In the genomic region with DNA sequence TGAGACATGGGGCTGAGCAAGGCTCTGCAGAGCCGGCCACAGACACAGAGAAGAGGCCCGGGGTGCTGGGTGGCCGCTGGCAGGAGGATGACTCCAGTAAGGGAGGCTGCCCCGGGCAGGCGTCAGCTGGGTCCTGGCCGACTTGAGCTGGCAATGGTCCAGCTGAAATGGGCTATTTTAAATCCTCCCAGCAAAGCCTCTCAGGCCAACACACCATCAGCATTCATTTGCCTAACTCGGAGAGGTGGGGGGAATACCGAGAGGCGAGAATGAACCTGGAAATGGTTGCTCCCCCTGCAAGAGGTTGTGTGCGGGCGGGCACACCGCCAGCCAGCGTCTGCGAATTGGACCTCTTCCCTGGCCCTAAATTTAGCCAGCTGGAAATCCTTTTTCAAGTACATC, we compare ENCODE assay signal across 9 mouse cellular contexts. TPM values are rescaled to one million over a fixed set of nuclear protein-coding genes. Genes with fewer than 3 reads are reported as not detected.
A peak's percentile ranks its signal among the peaks of the same experiment; 100 is the strongest.
DNase-seq lines count a peak whose midpoint lies in the region; ATAC-seq and TF ChIP-seq lines count a peak whose summit lies in the region.
"Had no signal": no experiment of that assay in that cellular context is flagged by ENCODE, and none has a peak within 500 bp of the region (broad histone marks: within the 10 kb centered on the region; RNA-seq: fewer than 3 reads in every experiment).

No protein-coding gene starts in this region.

- DNase-seq in kidney, postnatal 10 days: peak; percentile 22
- peak; percentile 90 to 91 for DNase-seq in cerebellum, postnatal 25 days
- peak; percentile 47 for DNase-seq in heart, adult 8-10 months (ENCODE audit: low spot score)
- DNase-seq in layer of hippocampus, postnatal 25 days (ENCODE audit: extremely low spot score in 1 of 2, low spot score in 1 of 2): peak; percentile 51 to 62
- DNase-seq in thymus, postnatal 10 days (ENCODE audit: low spot score in 2 of 2): no peak
- no peak for DNase-seq in liver, postnatal 0 days

- no peak overlapping the region for H3K27ac ChIP-seq in kidney, embryonic 16.5 days (ENCODE audit: low read length)
- peak overlapping the region; percentile 69 for H3K27ac ChIP-seq in neural tube, embryonic 14.5 days (ENCODE audit: low read depth, low read length)
- no peak overlapping the region for H3K27ac ChIP-seq in liver, postnatal 0 days (ENCODE audit: low read depth)

- no peaks in the 10 kb centered on the region for H3K9me3 ChIP-seq in kidney, embryonic 16.5 days (ENCODE audit: low read length)
- no peaks in the 10 kb centered on the region for H3K9me3 ChIP-seq in neural tube, embryonic 14.5 days (ENCODE audit: control insufficient read depth, low read length)
- H3K9me3 ChIP-seq in liver, postnatal 0 days (ENCODE audit: low read length): no peaks in the 10 kb centered on the region

- H3K4me2 ChIP-seq in kidney, embryonic 16.5 days (replicated peaks; ENCODE audit: low read depth, low read length): no peak overlapping the region
- no peak overlapping the region for H3K4me2 ChIP-seq in neural tube, embryonic 14.5 days (ENCODE audit: low read depth, low read length)
- no peak overlapping the region for H3K4me2 ChIP-seq in liver, postnatal 0 days (ENCODE audit: low read depth, low read length)

- TF ChIP-seq EP300 in liver, postnatal 0 days (IDR thresholded peaks at IDR 0.05; ENCODE audit: low read depth): no peak

- no peaks in the 10 kb centered on the region for H3K4me1 ChIP-seq in kidney, embryonic 16.5 days (ENCODE audit: insufficient read depth, low read length)
- peaks cover 22% of the 10 kb centered on the region; the same call in 1 of the 2 replicates for H3K4me1 ChIP-seq in neural tube, embryonic 14.5 days (ENCODE audit: control insufficient read depth, insufficient read depth, low read length)
- H3K4me1 ChIP-seq in liver, postnatal 0 days (ENCODE audit: insufficient read depth): no peaks in the 10 kb centered on the region

- 61% methylated on average over 14 of the region's 14 CpGs for WGBS in kidney, embryonic 16.5 days
- 22% methylated on average over 14 of the region's 14 CpGs for WGBS in neural tube, embryonic 14.5 days
- WGBS in liver, postnatal 0 days (ENCODE audit: insufficient replicate concordance): 71% methylated on average over 14 of the region's 14 CpGs

- no peaks in the 10 kb centered on the region for H3K27me3 ChIP-seq in kidney, embryonic 16.5 days (ENCODE audit: insufficient read depth, low read length)
- no peaks in the 10 kb centered on the region for H3K27me3 ChIP-seq in neural tube, embryonic 14.5 days (ENCODE audit: control insufficient read depth, insufficient read depth, low read length)
- no peaks in the 10 kb centered on the region for H3K27me3 ChIP-seq in liver, postnatal 0 days (ENCODE audit: insufficient read depth, low read length)

- H3K9ac ChIP-seq in kidney, embryonic 16.5 days (replicated peaks; ENCODE audit: low read length): no peak overlapping the region
- peak overlapping the region; percentile 0; the same call in 1 of the 2 replicates for H3K9ac ChIP-seq in neural tube, embryonic 14.5 days (replicated peaks; ENCODE audit: low read depth, low read length)
- no peak overlapping the region for H3K9ac ChIP-seq in liver, postnatal 0 days (replicated peaks)

- H3K36me3 ChIP-seq in kidney, embryonic 16.5 days (ENCODE audit: insufficient read depth, low read length): no peaks in the 10 kb centered on the region
- H3K36me3 ChIP-seq in neural tube, embryonic 14.5 days (ENCODE audit: control insufficient read depth, insufficient read depth, low read length): no peaks in the 10 kb centered on the region
- H3K36me3 ChIP-seq in liver, postnatal 0 days (replicated peaks; ENCODE audit: insufficient read depth, low read length): no peaks in the 10 kb centered on the region

- H3K4me3 ChIP-seq in kidney, embryonic 16.5 days (ENCODE audit: low read length): no peak overlapping the region
- no peak overlapping the region for H3K4me3 ChIP-seq in neural tube, embryonic 14.5 days (ENCODE audit: low read depth, low read length)
- no peak overlapping the region for H3K4me3 ChIP-seq in liver, postnatal 0 days (ENCODE audit: low read depth, low read length)

- ATAC-seq in kidney, embryonic 16.5 days (ENCODE audit: low FRiP score, low TSS enrichment): no peak
- peak; percentile 75 for ATAC-seq in neural tube, embryonic 14.5 days (ENCODE audit: low read depth)
- no peak for ATAC-seq in liver, postnatal 0 days

- TF ChIP-seq CTCF in liver, postnatal 0 days (IDR thresholded peaks at IDR 0.05; ENCODE audit: low read depth): no peak

RNA-seq across cellular contexts. Expression of a gene that starts 30.9 kb away (rescaled TPM):
- not detected in 2 replicates for polyA plus RNA-seq in kidney, embryonic 16.5 days (2015; fragmentation: Nextera tagmentation; extraction: Ambion mirVana)
- not detected for total RNA-seq in heart, adult 8-10 months (2022)
- not detected for total RNA-seq in layer of hippocampus, postnatal 25 days (2021)
- polyA plus RNA-seq in neural tube, embryonic 14.5 days (2014; fragmentation: Nextera tagmentation; extraction: Ambion mirVana): not detected in 2 replicates
- not detected in 2 replicates for polyA plus RNA-seq in liver, postnatal 0 days (2015; fragmentation: Nextera tagmentation; extraction: Ambion mirVana)
- total RNA-seq: CH12.LX had no signal

RNA-seq across cellular contexts. Expression of a gene that starts 45.7 kb away (rescaled TPM):
- 0.63 and 1.0 TPM in 2 replicates for polyA plus RNA-seq in kidney, embryonic 16.5 days (2015; fragmentation: Nextera tagmentation; extraction: Ambion mirVana)
- under 1 TPM in 3 of 4 experiments, not detected in 1; 0.14 to 0.19 (median 0.16) TPM for total RNA-seq in heart, adult 8-10 months (2022)
- total RNA-seq in layer of hippocampus, postnatal 25 days (2021): 100 to 1,000 TPM; 266 to 285 TPM
- 81.9 and 82.7 TPM in 2 replicates for polyA plus RNA-seq in neural tube, embryonic 14.5 days (2014; fragmentation: Nextera tagmentation; extraction: Ambion mirVana)
- polyA plus RNA-seq in liver, postnatal 0 days (2015; fragmentation: Nextera tagmentation; extraction: Ambion mirVana): 0.72 and 0.73 TPM in 2 replicates
- total RNA-seq: CH12.LX had no signal

Comparison
In these comparisons a context has a peak if more than half of its experiments do, and no peak if none do; other contexts are left out.
1. DNase-seq: peak in kidney, postnatal 10 days (single experiment), cerebellum, postnatal 25 days (2 of 2), heart, adult 8-10 months (single experiment) and layer of hippocampus, postnatal 25 days (2 of 2); none in thymus, postnatal 10 days (0 of 2) and liver, postnatal 0 days (single experiment).
2. RNA of a gene that starts 45.7 kb away (polyA plus RNA-seq): 81.9 to 82.7 TPM in neural tube, embryonic 14.5 days; 0.63 to 1.0 TPM in kidney, embryonic 16.5 days and 0.72 to 0.73 TPM in liver, postnatal 0 days; every median in the first group is over 10 times any median in the second.